Mouse (Mus musculus) intestine, embryonic 16.5 days (tissue): ENCODE results near the gene Abcc4. TPM values are rescaled to one million over a fixed set of nuclear protein-coding genes. Genes with fewer than 3 reads are reported as not detected.
A peak's percentile ranks its signal among the peaks of the same experiment; 100 is the strongest.
"Not testable (repeated sequence)": the region's sequence is repeated elsewhere in the genome, so short reads cannot be mapped to it uniquely, and the experiment has no call there.

Source experiments
- ATAC-seq: fragments of 200-750 bp; cut with Nextera tagmentation; 2 replicates; pipeline ENCODE4 v1.8.0; 2017; ENCODE audit warnings: moderate TSS enrichment, moderate library complexity
- H3K27ac ChIP-seq: fragments of 300-500 bp; sonication (generic); 2 replicates; pipeline ENCODE4 v1.5.1; 2014; ENCODE audit warnings: mild to moderate bottlenecking, low read length
- H3K27me3 ChIP-seq: fragments of 300-500 bp; sonication (generic); replicated peaks from 2 replicates; pipeline ENCODE4 v1.6.1; 2014; ENCODE audit warnings: low read length, control low read depth, mixed read lengths; ENCODE audit not compliant: control insufficient read depth, insufficient read depth
- H3K36me3 ChIP-seq: fragments of 300-500 bp; sonication (generic); 2 replicates; pipeline ENCODE4 v1.6.1; 2014; ENCODE audit warnings: low read length, control low read depth; ENCODE audit not compliant: control insufficient read depth, insufficient read depth
- H3K4me1 ChIP-seq: fragments of 300-500 bp; sonication (generic); 2 replicates; pipeline ENCODE4 v1.6.1; 2014; ENCODE audit warnings: low read length, control low read depth, mixed read lengths; ENCODE audit not compliant: control insufficient read depth, insufficient read depth
- H3K4me2 ChIP-seq: fragments of 300-500 bp; sonication (generic); 2 replicates; pipeline ENCODE4 v1.6.1; 2014; ENCODE audit warnings: low read depth, low read length, control low read depth
- H3K4me3 ChIP-seq: fragments of 300-500 bp; sonication (generic); 2 replicates; pipeline ENCODE4 v1.5.1; 2014; ENCODE audit warnings: mild to moderate bottlenecking, low read length
- H3K9ac ChIP-seq: fragments of 300-500 bp; sonication (generic); 2 replicates; pipeline ENCODE4 v1.6.1; 2014; ENCODE audit warnings: low read depth, low read length
- H3K9me3 ChIP-seq: fragments of 300-500 bp; sonication (generic); 2 replicates; pipeline ENCODE4 v1.6.1; 2016; ENCODE audit warnings: low read length, control low read depth; ENCODE audit not compliant: control insufficient read depth
- WGBS: fragments of 180-500 bp; shearing (Covaris S2); extraction: QIAGEN DNeasy Blood & Tissue Kit; methylation state at CpG from one replicate; pipeline ENCODE4 v1.1.7; 2014; 5-methylcytosine and 5-hydroxymethylcytosine counted together
- polyA plus RNA-seq: library from polyadenylated mRNA; unstranded; fragments of >200 nt; fragmentation: Nextera tagmentation; extraction: Ambion mirVana; gene quantifications from 2 replicates; pipeline ENCODE4 v1.2.1, GENCODE M21; 2015

Abcc4 gene
- polyA plus RNA-seq, 1 experiment from 2014 or later, result 1.8 TPM

- H3K36me3 ChIP-seq, result no peaks in the 10 kb centered on the region
- no peaks in the 10 kb centered on the region for H3K9me3 ChIP-seq
- H3K27ac ChIP-seq, result no peak overlapping the region
- WGBS, result 83% methylated on average over 11 of the region's 11 CpGs
- H3K27me3 ChIP-seq, result 0 out of 2 replicates have a peak, but pooled peaks cover 2% of the 10 kb centered on the region
- no peak overlapping the region for H3K4me2 ChIP-seq
- no peak overlapping the region for H3K4me3 ChIP-seq
- H3K4me1 ChIP-seq, result no peaks in the 10 kb centered on the region
- ATAC-seq, result no peak
- no peak overlapping the region for H3K9ac ChIP-seq
Observed at GRCm38 (mm10) chr14:118674705-118675139, 31.3 kb downstream of the Abcc4 start.

DNA sequence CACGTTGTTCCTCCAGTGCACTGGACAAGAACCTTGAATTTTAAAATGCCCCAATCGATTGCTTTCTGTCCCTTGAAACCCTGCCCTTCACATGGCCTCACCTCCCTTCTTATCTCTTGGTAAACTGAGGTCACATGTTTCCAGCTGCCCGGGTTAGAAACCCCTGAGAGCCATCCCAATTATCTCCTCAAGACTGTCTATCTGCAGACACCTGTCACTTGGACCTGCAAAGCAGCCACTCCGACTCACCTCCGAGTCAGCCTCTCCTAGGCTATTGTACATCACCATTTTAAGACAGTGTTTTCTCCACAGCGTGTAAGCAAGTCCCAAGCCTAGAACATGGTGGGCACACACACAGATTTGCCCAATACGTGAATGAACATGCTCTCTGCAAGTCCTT lies 31.8 kb downstream of the Abcc4 start:
- H3K4me2 ChIP-seq, result no peak overlapping the region
- H3K27ac ChIP-seq, result no peak overlapping the region
- H3K4me1 ChIP-seq, result no peaks in the 10 kb centered on the region
- 0 out of 2 replicates have a peak, but pooled peaks cover 2% of the 10 kb centered on the region for H3K27me3 ChIP-seq
- H3K9me3 ChIP-seq, result no peaks in the 10 kb centered on the region
- no peak overlapping the region for H3K4me3 ChIP-seq
- no peak for ATAC-seq
- H3K9ac ChIP-seq, result no peak overlapping the region
- WGBS, result 65% methylated on average over 7 of the region's 7 CpGs
- H3K36me3 ChIP-seq, result no peaks in the 10 kb centered on the region

GRCm38 (mm10) chr14:118673501-118673900 lies 32.5 kb downstream of the Abcc4 start:
- Histone ChIP-seq H3K27me3 (0 out of 2 replicates have a peak, but pooled peaks cover 2% of the 10 kb centered on the region), H3K4me1 (no peaks in the 10 kb centered on the region), H3K36me3 (no peaks in the 10 kb centered on the region), H3K9ac (no peak overlapping the region), H3K4me3 (no peak overlapping the region), H3K27ac (no peak overlapping the region), H3K4me2 (no peak overlapping the region), H3K9me3 (no peaks in the 10 kb centered on the region)
- 61% methylated on average over 6 of the region's 6 CpGs for WGBS
- ATAC-seq, result no peak

DNA sequence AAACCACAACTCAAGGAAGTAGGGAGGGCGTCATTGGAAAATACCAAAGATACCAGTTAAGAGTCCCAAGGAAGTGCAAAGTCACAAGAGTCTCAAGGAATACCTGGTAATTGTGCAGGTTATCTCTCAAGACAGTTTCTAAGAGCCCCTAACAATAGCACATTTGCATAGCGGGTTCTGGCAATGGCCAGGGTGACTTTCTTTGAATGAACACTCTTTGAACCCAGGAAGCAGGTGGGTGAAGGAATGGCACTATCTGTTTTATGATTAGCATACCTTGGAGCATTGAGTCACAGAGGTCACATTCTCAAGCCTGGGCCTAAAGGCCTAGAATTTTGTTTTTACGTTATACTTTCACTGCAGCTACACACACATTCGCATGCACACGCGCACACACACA lies 33.1 kb downstream of the Abcc4 start:
- ATAC-seq, H3K9ac ChIP-seq, H3K4me3 ChIP-seq, H3K27me3 ChIP-seq, H3K36me3 ChIP-seq, H3K9me3 ChIP-seq, H3K4me1 ChIP-seq, H3K4me2 ChIP-seq, H3K27ac ChIP-seq: not testable (repeated sequence)
- 92% methylated on average over 6 of the region's 6 CpGs for WGBS

GRCm38 (mm10) chr14:118667499-118667898 lies 38.5 kb downstream of the Abcc4 start:
- H3K4me2 ChIP-seq, result no peak overlapping the region
- H3K4me3 ChIP-seq, result no peak overlapping the region
- WGBS, result 55% methylated on average over 6 of the region's 6 CpGs
- H3K9ac ChIP-seq, result no peak overlapping the region
- peak; percentile 55; the same call in 1 of the 2 replicates for ATAC-seq
- no peak overlapping the region for H3K27ac ChIP-seq
- H3K27me3 ChIP-seq, result 0 out of 2 replicates have a peak, but pooled peaks cover 2% of the 10 kb centered on the region
- no peaks in the 10 kb centered on the region for H3K36me3 ChIP-seq
- no peaks in the 10 kb centered on the region for H3K4me1 ChIP-seq
- no peaks in the 10 kb centered on the region for H3K9me3 ChIP-seq

DNA sequence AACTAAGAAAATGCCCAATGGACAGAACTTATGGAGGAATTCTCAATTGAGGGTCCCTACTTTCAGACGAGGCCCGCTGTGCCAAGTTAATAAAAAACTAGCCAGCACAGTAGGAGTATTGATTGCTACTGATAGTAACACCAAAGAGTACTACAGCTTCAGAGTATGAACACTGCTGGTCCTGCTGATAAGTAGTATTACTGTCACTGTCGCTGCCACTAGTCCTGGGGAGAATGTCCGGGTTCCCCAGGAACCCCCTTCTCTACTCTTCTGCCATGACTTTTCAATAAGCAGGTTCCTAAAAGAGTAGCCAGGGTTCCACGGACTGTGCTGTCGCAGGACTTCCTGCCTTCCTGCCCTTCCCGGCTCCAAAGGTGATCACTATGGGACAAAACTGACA lies 41.4 kb downstream of the Abcc4 start:
- ATAC-seq, result no peak
- no peak overlapping the region for H3K27ac ChIP-seq
- no peaks in the 10 kb centered on the region for H3K4me1 ChIP-seq

GRCm38 (mm10) chr14:118662625-118663276 lies 43.3 kb downstream of the Abcc4 start:
- peak; percentile 49; the same call in 1 of the 2 replicates for ATAC-seq
- no peak overlapping the region for H3K27ac ChIP-seq
- H3K9ac ChIP-seq, result no peak overlapping the region
- no peaks in the 10 kb centered on the region for H3K27me3 ChIP-seq
- H3K4me2 ChIP-seq, result no peak overlapping the region
- no peaks in the 10 kb centered on the region for H3K9me3 ChIP-seq
- no peak overlapping the region for H3K4me3 ChIP-seq
- H3K4me1 ChIP-seq, result no peaks in the 10 kb centered on the region
- WGBS, result 76% methylated on average over 18 of the region's 18 CpGs
- no peaks in the 10 kb centered on the region for H3K36me3 ChIP-seq

More for the DNA sequence above, 41.4 kb downstream of the Abcc4 start:
- WGBS, result 67% methylated on average over 7 of the region's 7 CpGs
- H3K9ac ChIP-seq, result no peak overlapping the region
- no peak overlapping the region for H3K4me3 ChIP-seq
- H3K27me3 ChIP-seq, result no peaks in the 10 kb centered on the region
- H3K36me3 ChIP-seq, result no peaks in the 10 kb centered on the region
- no peak overlapping the region for H3K4me2 ChIP-seq
- no peaks in the 10 kb centered on the region for H3K9me3 ChIP-seq

- H3K4me3 ChIP-seq, result no peak overlapping the region
- no peaks in the 10 kb centered on the region for H3K9me3 ChIP-seq
- no peaks in the 10 kb centered on the region for H3K36me3 ChIP-seq
- no peak for ATAC-seq
- H3K4me2 ChIP-seq, result no peak overlapping the region
- 0 out of 2 replicates have a peak, but pooled peaks cover 2% of the 10 kb centered on the region for H3K4me1 ChIP-seq
- WGBS, result 82% methylated on average over 10 of the region's 10 CpGs
- no peaks in the 10 kb centered on the region for H3K27me3 ChIP-seq
- H3K9ac ChIP-seq, result no peak overlapping the region
- H3K27ac ChIP-seq, result no peak overlapping the region
Observed at GRCm38 (mm10) chr14:118662124-118662523, 43.9 kb downstream of the Abcc4 start.

GRCm38 (mm10) chr14:118659230-118659629 lies 46.8 kb downstream of the Abcc4 start:
- peaks cover 6% of the 10 kb centered on the region; the same call in 1 of the 2 replicates for H3K4me1 ChIP-seq
- H3K27me3 ChIP-seq, result no peaks in the 10 kb centered on the region
- H3K36me3 ChIP-seq, result no peaks in the 10 kb centered on the region
- no peak overlapping the region for H3K9ac ChIP-seq
- H3K9me3 ChIP-seq, result no peaks in the 10 kb centered on the region
- H3K27ac ChIP-seq, result no peak overlapping the region
- no peak overlapping the region for H3K4me3 ChIP-seq
- H3K4me2 ChIP-seq, result no peak overlapping the region
- no peak for ATAC-seq

GRCm38 (mm10) chr14:118658328-118658692 lies 47.7 kb downstream of the Abcc4 start:
- H3K27me3 ChIP-seq, result no peaks in the 10 kb centered on the region
- WGBS, result 71% methylated on average over 8 of the region's 8 CpGs
- H3K4me3 ChIP-seq, result no peak overlapping the region
- no peak for ATAC-seq
- no peaks in the 10 kb centered on the region for H3K36me3 ChIP-seq
- no peaks in the 10 kb centered on the region for H3K9me3 ChIP-seq
- H3K4me2 ChIP-seq, result no peak overlapping the region
- H3K9ac ChIP-seq, result no peak overlapping the region
- peaks cover 6% of the 10 kb centered on the region; the same call in 1 of the 2 replicates for H3K4me1 ChIP-seq
- no peak overlapping the region for H3K27ac ChIP-seq
